Mouse (Mus musculus) CH12F3 (cell line): ENCODE measurements at regions not wholly inside any gene's neighbourhood (a gene's known extent, or its start where the extent isn't known, plus 50 kb on each side); places are given as distances from the start of the nearest gene placed in this dataset.

Experiments
- in situ Hi-C: fragments of 300-500 bp; cut with MboI; formaldehyde crosslinking; loops from 2 replicates; pipeline ENCODE4 v1.14.3; 2020; ENCODE audit warnings: low sequenced_read_pairs

- in situ Hi-C loops: no loop called here
Measured at GRCm38 (mm10) chr3:21381072-21381471, 695.4 kb upstream of the Tbl1xr1 start.

GRCm38 (mm10) chr3:21403551-21403950 lies 672.9 kb upstream of the Tbl1xr1 start:
- in situ Hi-C loops: no loop called here

DNA sequence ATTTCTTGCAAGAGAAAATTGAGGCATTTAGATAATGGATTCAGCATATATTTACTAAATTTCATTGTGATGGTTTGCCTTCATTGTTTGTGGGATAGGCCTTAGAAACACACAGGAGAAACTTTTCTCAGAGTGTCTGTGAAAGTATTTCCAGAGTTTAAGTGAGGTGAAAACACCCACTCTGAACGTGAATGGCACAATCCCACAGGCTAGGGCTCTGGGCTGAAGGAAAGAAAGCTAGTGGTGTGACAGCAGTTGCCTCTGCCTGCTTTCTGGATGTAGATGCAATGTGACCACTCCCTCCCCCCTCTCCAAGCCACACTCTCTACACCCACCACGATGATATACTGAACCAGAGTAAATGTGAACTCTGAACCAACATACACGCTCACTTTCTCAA lies 672.4 kb upstream of the Tbl1xr1 start:
- in situ Hi-C loops: no loop called here

- in situ Hi-C loops: no loop called here
Measured at GRCm38 (mm10) chr3:21407077-21407476, 669.4 kb upstream of the Tbl1xr1 start.

DNA sequence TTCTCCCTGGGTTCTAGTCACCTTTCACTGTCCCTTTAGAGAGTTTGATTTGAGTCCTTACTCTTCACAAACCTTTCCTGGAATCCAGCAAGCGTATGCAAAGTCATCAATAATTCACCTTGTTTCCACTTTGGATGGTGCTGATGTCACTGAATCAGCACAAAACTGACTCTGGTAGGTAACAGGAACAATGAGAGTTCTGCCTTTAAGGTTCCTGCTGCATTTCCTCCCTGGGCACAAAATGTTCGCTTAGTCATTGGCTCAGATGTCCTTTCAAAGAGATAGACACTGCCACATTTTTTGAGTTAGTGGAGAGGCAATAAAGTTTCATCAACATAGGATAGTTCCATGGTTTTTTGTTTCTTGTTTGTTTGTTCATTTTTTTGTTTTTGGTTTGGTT lies 664.4 kb upstream of the Tbl1xr1 start:
- in situ Hi-C loops: no loop called here

DNA sequence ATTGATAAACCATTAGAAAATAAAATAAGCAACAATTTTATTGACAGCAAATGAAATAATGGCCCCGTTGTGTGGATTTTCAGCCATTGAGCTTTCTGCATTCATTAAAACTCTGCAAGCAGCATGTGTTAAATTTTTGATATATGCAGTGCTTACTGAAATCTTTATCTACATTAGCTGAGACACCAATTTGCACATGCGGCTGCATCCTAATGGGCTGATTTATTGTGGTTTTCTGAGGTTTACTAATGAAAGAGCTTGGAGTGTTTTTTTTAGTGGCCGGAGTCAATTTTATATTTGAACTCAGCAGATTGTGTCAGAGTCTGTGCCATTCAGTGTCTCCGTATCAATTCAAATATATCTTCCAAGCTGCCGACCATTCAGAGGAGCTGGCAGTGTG lies 653.3 kb upstream of the Tbl1xr1 start:
- in situ Hi-C loops: no loop called here

- in situ Hi-C loops: no loop called here
Measured at GRCm38 (mm10) chr3:21426538-21426937, 649.9 kb upstream of the Tbl1xr1 start.

DNA sequence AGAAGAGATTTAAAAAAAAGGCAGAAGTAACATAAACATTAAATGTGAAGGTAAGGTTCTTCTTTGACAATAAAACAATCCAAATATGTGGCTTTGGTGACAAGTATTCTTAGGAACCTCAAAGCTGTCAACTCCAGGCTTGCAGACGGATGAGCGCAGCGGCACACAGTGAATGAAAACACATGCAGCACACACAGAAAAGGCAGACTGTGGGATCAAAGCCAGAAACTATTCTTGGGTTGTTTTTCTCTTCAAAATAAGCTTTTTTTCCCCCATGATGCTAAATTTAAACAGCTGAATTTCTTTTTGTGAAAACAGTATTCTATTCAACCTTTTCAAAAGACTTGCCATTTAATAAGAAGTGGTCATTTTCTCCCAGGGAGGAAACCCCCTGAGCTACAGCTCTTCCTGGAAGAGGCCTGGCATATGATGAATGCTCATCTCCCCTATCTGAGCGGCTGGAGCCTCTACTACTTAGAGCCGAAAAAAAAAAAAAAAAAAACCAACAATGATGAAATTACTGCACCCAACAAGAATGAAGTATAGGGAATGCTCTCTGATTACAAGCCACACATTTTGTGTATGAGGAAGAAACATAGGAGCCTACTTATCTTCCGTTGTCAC lies 648.9 kb upstream of the Tbl1xr1 start:
- in situ Hi-C loops: no loop called here

GRCm38 (mm10) chr3:21428120-21428519 lies 648.3 kb upstream of the Tbl1xr1 start:
- in situ Hi-C loops: no loop called here

- in situ Hi-C loops: no loop called here
Measured at GRCm38 (mm10) chr3:21464245-21464644, 612.2 kb upstream of the Tbl1xr1 start.

- in situ Hi-C loops: no loop called here
Measured at GRCm38 (mm10) chr3:21466113-21466645, 610.3 kb upstream of the Tbl1xr1 start.

DNA sequence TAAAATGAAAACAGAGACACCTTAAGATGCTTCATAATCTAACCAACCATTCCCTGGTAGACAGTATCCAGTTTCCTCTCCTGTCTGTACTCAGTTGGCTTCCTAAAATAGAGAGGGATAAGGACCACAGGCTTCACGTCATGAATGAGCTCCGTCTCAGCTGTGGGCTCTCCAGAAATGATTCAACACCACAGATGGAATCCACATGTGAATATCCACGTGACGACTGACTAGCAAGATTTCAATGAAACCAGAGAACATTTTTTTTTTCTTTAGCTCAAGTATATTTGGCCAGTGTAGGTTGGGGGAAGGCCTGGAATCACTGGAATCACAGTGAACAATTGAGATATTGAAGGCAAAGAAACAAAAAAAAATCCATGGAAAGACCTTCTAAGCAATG lies 599.1 kb upstream of the Tbl1xr1 start:
- in situ Hi-C loops: no loop called here

- in situ Hi-C loops: no loop called here
Measured at GRCm38 (mm10) chr3:21479021-21479795, 597.2 kb upstream of the Tbl1xr1 start.

GRCm38 (mm10) chr3:21479846-21480245 lies 596.6 kb upstream of the Tbl1xr1 start:
- in situ Hi-C loops: no loop called here

DNA sequence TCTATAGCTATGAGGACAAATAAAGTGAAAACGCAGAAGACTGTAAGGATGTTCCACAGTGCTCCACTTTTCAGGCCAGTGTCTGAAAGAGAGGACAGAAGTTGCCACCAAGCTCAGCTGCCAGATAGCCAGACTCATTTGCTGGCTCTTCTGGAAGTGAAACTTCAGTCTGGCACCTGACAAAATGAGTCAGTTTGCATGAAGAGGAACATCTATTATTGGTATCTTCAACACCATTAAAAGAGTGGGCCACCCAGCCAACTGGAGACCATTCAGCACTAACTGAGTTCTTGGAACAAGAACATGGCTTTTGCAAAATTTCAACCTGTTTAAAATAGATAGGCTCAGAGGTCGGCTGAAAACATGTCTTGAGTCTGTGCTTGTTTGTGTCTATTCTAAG lies 592.4 kb upstream of the Tbl1xr1 start:
- in situ Hi-C loops: no loop called here

DNA sequence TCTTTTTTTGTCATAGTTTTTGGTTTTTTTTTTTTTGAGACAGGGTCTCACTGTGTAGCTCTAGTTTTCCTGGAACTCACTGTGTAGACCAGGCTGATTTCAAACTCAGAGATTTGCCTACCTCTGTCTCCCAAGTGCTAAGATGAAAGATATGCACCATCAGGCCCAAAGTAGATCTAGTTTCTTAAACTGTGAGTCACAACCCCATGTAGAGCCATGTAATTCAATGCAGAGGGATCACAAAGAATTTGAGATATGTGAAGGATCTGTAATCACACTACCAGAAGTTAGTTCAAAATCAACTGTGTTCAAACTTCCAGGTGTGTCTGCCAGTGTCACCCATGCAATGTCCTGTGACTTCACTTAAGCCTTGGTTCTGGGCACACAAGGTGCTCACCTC lies 591.0 kb upstream of the Tbl1xr1 start:
- in situ Hi-C loops: no loop called here

- in situ Hi-C loops: no loop called here
Measured at GRCm38 (mm10) chr3:21489547-21489946, 586.9 kb upstream of the Tbl1xr1 start.

GRCm38 (mm10) chr3:21492413-21492812 lies 584.0 kb upstream of the Tbl1xr1 start:
- in situ Hi-C loops: no loop called here

DNA sequence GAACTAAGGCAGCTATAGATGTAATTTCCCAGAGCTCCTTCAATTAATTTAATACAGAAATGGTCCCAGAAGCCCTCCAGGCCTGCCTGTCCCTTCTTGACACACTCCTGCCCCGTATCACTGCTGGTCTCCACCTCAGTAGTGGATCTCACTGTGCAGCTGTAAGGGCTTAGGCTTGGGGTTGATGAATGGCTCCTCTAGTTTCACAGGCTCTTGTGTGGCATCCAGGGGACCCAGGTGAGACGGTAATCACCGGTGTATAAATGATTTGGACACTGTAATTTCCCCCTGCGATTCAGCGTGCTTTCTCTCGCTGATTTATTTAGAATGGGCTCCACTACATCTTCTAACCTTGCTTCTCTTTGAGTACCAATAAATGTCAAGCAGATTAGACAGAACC lies 583.1 kb upstream of the Tbl1xr1 start:
- in situ Hi-C loops: no loop called here

DNA sequence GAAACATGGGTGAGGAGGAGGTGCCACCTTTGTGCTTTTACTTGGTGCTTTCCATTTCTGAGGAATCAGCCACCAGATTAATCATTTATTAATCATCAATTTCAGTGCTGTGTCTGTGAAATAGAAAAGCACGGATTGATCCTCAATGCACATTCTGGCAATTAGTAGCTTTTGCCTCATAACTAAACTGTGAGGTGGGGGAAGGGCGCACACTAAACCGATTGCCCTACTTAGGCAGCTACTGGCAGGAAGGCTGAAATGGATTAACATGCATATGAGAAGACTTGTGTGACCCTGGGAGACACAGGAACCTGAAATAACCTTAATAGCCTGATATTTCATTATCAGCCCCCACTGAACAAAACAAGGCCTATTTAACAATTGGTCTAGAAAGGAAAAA lies 581.5 kb upstream of the Tbl1xr1 start:
- in situ Hi-C loops: no loop called here

- in situ Hi-C loops: no loop called here
Measured at GRCm38 (mm10) chr3:21495651-21496050, 580.8 kb upstream of the Tbl1xr1 start.

GRCm38 (mm10) chr3:21496166-21496565 lies 580.3 kb upstream of the Tbl1xr1 start:
- in situ Hi-C loops: no loop called here
